Mouse (Mus musculus): ENCODE measurements around the gene Lyrm4. TPM values are rescaled to one million over a fixed set of nuclear protein-coding genes. Genes with fewer than 3 reads are reported as not detected.

Lyrm4 gene
- total and polyA plus RNA-seq, 2 experiments from 2014 or later, result 18.7 to 60.3 TPM

DNA sequence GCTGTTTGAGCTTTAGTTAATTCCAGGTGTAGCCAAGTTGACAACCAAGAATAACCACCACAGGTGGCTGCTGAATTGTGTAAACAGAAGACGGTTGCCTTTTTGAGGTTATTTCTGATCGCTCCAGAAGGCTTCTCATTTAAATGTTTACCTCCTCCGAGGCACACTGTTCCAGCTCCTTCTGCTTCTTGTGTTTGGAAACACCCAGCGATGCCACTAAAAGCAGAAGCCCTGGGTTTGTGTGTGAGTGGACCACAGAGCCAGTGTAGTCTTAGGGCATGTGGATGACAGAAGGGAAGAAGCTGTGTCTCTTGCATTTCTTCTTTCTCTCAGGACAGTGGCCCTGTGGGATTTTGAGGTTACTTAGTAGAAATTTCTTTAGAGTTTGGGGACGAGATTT is 32.9 kb upstream of the Lyrm4 start:
- Histone ChIP-seq H3K4me3 (ENCODE audit: low read depth, low read length) (no peak overlapping the region), H3K27ac (ENCODE audit: low read depth, low read length) (no peak overlapping the region), H3K9ac (replicated peaks; ENCODE audit: low read length, poor library complexity, severe bottlenecking) (no peak overlapping the region), H3K4me2 (ENCODE audit: low read depth, low read length, poor library complexity, severe bottlenecking) (no peak overlapping the region), H3K27me3 (ENCODE audit: insufficient read depth, low read length) (no peaks in the 10 kb centered on the region), H3K9me3 (ENCODE audit: low read length) (no peaks in the 10 kb centered on the region), H3K36me3 (ENCODE audit: insufficient read depth, low read length) (no peaks in the 10 kb centered on the region), H3K4me1 (ENCODE audit: insufficient read depth, low read length) (peaks cover 2% of the 10 kb centered on the region; the same call in 1 of the 2 replicates)
- DNase-seq (ENCODE audit: low spot score), result no peak
- no peak for TF ChIP-seq CTCF (IDR thresholded peaks at IDR 0.05)
- WGBS, result 61% methylated on average over 5 of the region's 5 CpGs
- ATAC-seq (ENCODE audit: low FRiP score), result no peak

DNA sequence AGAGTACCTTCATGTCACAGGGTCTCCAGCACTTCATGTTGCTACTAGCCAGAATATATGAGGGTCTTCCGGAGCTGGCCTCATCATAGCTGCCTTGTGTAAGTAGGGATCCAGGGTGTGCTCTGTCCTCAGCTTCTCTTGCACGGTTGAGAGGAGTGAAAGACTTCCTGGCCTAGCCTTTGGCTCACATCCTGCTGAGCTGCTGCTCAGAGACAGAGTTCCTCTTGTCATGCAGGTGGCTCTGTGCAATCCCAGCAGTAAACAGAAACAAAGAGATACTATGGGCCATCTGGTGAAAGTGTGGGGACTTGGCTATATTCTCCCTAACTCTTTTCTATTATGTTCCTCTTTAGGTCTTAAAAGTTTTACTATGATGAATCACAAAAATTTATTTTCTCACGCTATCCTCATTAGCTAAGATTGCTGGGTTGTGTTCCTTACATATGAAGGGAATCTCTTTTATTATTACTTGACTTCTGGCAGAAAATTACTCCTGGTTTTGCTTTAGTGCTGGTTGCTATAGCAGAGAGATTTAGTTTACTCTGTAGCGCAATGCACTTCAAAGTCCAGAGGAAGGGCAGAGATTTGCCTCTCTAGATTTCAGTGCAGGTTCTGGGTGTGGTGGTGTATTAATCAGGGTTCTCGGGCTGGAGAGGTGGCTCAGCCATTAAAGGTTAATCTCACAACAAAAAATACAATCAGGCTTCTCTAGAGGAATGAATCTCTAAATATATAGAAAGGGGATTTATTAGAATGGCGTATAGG is 32.0 kb upstream of the Lyrm4 start:
- Histone ChIP-seq H3K4me3 (ENCODE audit: low read depth, low read length) (no peak overlapping the region), H3K36me3 (ENCODE audit: insufficient read depth, low read length) (no peaks in the 10 kb centered on the region), H3K27me3 (ENCODE audit: insufficient read depth, low read length) (no peaks in the 10 kb centered on the region), H3K4me2 (ENCODE audit: low read depth, low read length, poor library complexity, severe bottlenecking) (no peak overlapping the region), H3K9me3 (ENCODE audit: low read length) (no peaks in the 10 kb centered on the region), H3K27ac (ENCODE audit: low read depth, low read length) (no peak overlapping the region), H3K9ac (replicated peaks; ENCODE audit: low read length, poor library complexity, severe bottlenecking) (no peak overlapping the region), H3K4me1 (ENCODE audit: insufficient read depth, low read length) (peaks cover 2% of the 10 kb centered on the region; the same call in 1 of the 2 replicates)
- WGBS, result 45% methylated on average over 6 of the region's 6 CpGs
- DNase-seq (ENCODE audit: low spot score) (peak; percentile 47), ATAC-seq (ENCODE audit: low FRiP score) (no peak)
- TF ChIP-seq CTCF (IDR thresholded peaks at IDR 0.05), result no peak

DNA sequence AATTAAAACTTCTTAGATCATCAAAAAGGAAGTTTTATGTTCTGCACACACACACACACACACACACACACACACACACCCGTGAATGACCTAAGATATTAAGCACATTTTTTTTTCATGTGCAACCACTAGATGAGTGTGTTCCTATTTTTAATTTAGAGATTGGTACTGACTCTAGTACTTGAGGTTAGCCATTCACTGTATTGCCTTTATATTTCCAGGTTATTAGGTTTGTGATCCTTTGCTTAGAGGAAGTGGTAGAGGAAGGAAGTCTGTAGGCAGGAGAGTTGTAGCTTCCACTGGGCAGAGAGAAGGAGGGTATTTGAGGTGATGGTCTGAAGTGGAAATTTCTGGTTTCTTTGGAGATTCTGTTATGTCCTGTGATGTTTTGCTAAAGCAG is 28.3 kb upstream of the Lyrm4 start:
- Histone ChIP-seq H3K27me3 (ENCODE audit: insufficient read depth, low read length) (no peaks in the 10 kb centered on the region), H3K36me3 (ENCODE audit: insufficient read depth, low read length) (no peaks in the 10 kb centered on the region), H3K9ac (replicated peaks; ENCODE audit: low read length, poor library complexity, severe bottlenecking) (no peak overlapping the region), H3K4me1 (ENCODE audit: insufficient read depth, low read length) (peaks cover 2% of the 10 kb centered on the region; the same call in 1 of the 2 replicates), H3K9me3 (ENCODE audit: low read length) (no peaks in the 10 kb centered on the region), H3K4me2 (ENCODE audit: low read depth, low read length, poor library complexity, severe bottlenecking) (no peak overlapping the region), H3K27ac (ENCODE audit: low read depth, low read length) (no peak overlapping the region), H3K4me3 (ENCODE audit: low read depth, low read length) (no peak overlapping the region)
- WGBS, result 82% methylated on average over 1 of the region's 1 CpGs
- ATAC-seq (ENCODE audit: low FRiP score) (no peak), DNase-seq (ENCODE audit: low spot score) (no peak)
- TF ChIP-seq CTCF (IDR thresholded peaks at IDR 0.05), result no peak

DNA sequence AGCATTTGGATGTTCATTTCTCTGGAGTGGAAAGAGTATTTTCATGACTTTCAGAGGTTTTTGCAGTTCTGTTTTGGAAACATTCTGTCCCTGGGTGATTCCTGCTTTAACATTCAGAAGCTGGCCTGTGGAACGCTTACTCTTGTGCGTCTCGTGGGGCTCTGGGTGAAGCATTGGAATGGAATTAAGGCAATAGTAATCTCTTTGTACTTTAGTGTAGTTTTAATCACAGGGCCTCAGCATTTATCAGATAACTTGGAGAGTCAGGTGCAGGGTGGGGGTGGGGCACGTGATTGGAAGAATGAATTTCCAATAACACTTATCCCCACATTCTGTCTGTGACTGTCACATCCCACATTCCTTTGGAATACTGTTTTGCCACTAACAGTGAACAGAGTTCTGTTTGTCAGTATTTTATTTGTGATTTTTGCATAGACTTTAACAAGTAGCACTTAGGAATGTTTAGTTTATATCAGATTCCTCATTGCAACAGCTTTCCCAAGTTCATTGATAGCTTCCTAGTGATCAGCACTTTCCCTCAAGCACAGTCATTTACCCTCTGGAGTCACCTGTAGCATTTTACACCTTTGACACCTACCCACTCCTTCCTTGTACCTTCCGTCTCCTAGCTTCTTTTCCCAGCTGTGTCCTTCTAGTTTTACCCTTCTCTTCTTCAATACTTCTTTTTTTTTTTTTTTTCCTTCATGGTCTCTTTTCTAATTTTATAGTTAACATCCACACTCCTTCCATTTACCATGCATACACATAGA is 23.1 kb upstream of the Lyrm4 start:
- no peak for DNase-seq (ENCODE audit: low spot score)
- WGBS, result 67% methylated on average over 5 of the region's 5 CpGs

DNA sequence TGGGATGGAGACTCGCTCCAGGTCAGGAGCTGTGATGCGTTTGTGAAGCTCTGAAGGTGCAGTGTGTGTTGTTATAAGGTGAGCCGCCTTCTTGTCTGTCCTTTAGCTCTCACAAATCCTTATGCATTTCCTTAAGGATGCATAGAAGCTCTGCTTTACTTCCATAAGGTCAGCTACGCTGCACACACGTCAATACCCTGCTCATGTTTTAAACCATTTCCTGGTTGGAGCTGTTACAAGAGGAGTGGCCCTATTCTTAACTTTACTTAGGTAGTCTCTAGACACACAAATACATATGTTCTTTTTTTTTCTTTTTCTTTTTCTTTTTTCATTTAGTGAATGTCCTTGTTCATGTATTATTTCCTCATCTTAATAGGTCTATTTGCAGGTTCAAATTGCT is 22.4 kb upstream of the Lyrm4 start:
- WGBS, result 86% methylated on average over 5 of the region's 5 CpGs

More for the DNA sequence above, 23.1 kb upstream of the Lyrm4 start:
- Histone ChIP-seq H3K9ac (replicated peaks; ENCODE audit: low read length, poor library complexity, severe bottlenecking) (no peak overlapping the region), H3K4me2 (ENCODE audit: low read depth, low read length, poor library complexity, severe bottlenecking) (no peak overlapping the region), H3K27me3 (ENCODE audit: insufficient read depth, low read length) (no peaks in the 10 kb centered on the region), H3K36me3 (ENCODE audit: insufficient read depth, low read length) (no peaks in the 10 kb centered on the region), H3K27ac (ENCODE audit: low read depth, low read length) (no peak overlapping the region), H3K4me1 (ENCODE audit: insufficient read depth, low read length) (no peaks in the 10 kb centered on the region), H3K9me3 (ENCODE audit: low read length) (no peaks in the 10 kb centered on the region), H3K4me3 (ENCODE audit: low read depth, low read length) (no peak overlapping the region)
- no peak for TF ChIP-seq CTCF (IDR thresholded peaks at IDR 0.05)
- no peak for ATAC-seq (ENCODE audit: low FRiP score)

More for the DNA sequence above, 22.4 kb upstream of the Lyrm4 start:
- H3K9ac ChIP-seq (replicated peaks; ENCODE audit: low read length, poor library complexity, severe bottlenecking), result no peak overlapping the region
- DNase-seq (ENCODE audit: low spot score), result no peak
- ATAC-seq (ENCODE audit: low FRiP score), result no peak
- H3K36me3 ChIP-seq (ENCODE audit: insufficient read depth, low read length), result no peaks in the 10 kb centered on the region
- H3K4me3 ChIP-seq (ENCODE audit: low read depth, low read length), result no peak overlapping the region
- H3K4me2 ChIP-seq (ENCODE audit: low read depth, low read length, poor library complexity, severe bottlenecking), result no peak overlapping the region
- no peaks in the 10 kb centered on the region for H3K4me1 ChIP-seq (ENCODE audit: insufficient read depth, low read length)
- no peaks in the 10 kb centered on the region for H3K9me3 ChIP-seq (ENCODE audit: low read length)
- no peak overlapping the region for H3K27ac ChIP-seq (ENCODE audit: low read depth, low read length)
- TF ChIP-seq CTCF (IDR thresholded peaks at IDR 0.05), result no peak
- H3K27me3 ChIP-seq (ENCODE audit: insufficient read depth, low read length), result no peaks in the 10 kb centered on the region
